Mouse (Mus musculus) MEL (cell line): Measurements from ENCODE around the gene Ascl2. TPM values are rescaled to one million over a fixed set of nuclear protein-coding genes. Genes with fewer than 3 reads are reported as not detected.
A peak's percentile ranks its signal among the peaks of the same experiment; 100 is the strongest.

Experiments
- DNase-seq: peaks from one replicate; pipeline ENCODE4 v3.0.0; 2011; ENCODE audit warnings: low read depth, low spot score
- H3K27ac ChIP-seq: 2 replicates; pipeline ENCODE4 v1.5.1; 2012; ENCODE audit warnings: low read depth, mild to moderate bottlenecking, control low read depth, low read length, moderate library complexity; ENCODE audit not compliant: control insufficient read depth
- H3K27me3 ChIP-seq, 2 experiments: fragments of 150-350 bp in 1 of 2; sonication (generic) in 1 of 2; 2 replicates each; pipeline ENCODE4 v1.6.1; 2012; ENCODE audit warnings: low read length in 2 of 2, mild to moderate bottlenecking in 2 of 2, improper control_type of control experiment in 1 of 2, moderate library complexity in 1 of 2; ENCODE audit not compliant: insufficient read depth in 2 of 2, control insufficient read depth in 1 of 2
- H3K36me3 ChIP-seq, 2 experiments: 2 replicates each; pipeline ENCODE4 v1.6.1; 2012 to 2014; ENCODE audit warnings: low read length in 2 of 2, improper control_type of control experiment in 1 of 2, inconsistent platforms in 1 of 2, mild to moderate bottlenecking in 1 of 2; ENCODE audit not compliant: insufficient read depth in 2 of 2, control insufficient read depth in 1 of 2
- H3K4me1 ChIP-seq, 2 experiments: fragments of 150-350 bp in 1 of 2; sonication (generic) in 1 of 2; 2 replicates each; pipeline ENCODE4 v1.6.1; 2012; ENCODE audit warnings: low read length in 2 of 2, improper control_type of control experiment in 1 of 2, mild to moderate bottlenecking in 1 of 2; ENCODE audit not compliant: insufficient read depth in 2 of 2, control insufficient read depth in 1 of 2
- H3K4me3 ChIP-seq, 2 experiments: fragments of 150-350 bp in 1 of 2; sonication (generic) in 1 of 2; 2 replicates each; pipeline ENCODE4 v1.5.1; 2012; ENCODE audit warnings: low read depth in 2 of 2, low read length in 2 of 2, mild to moderate bottlenecking in 2 of 2, moderate library complexity in 2 of 2, control low read depth in 1 of 2, improper control_type of control experiment in 1 of 2; ENCODE audit not compliant: control insufficient read depth in 1 of 2, insufficient read depth in 1 of 2
- H3K79me2 ChIP-seq: 2 replicates; pipeline ENCODE4 v1.6.1; 2012; ENCODE audit warnings: mild to moderate bottlenecking, low read length, moderate library complexity; ENCODE audit not compliant: control insufficient read depth, poor library complexity, insufficient read depth
- H3K9ac ChIP-seq: 2 replicates; pipeline ENCODE4 v1.6.1; 2012; ENCODE audit warnings: low read depth, mild to moderate bottlenecking, control low read depth, low read length, moderate library complexity; ENCODE audit not compliant: control insufficient read depth, poor library complexity, severe bottlenecking
- H3K9me3 ChIP-seq: fragments of 150-350 bp; sonication (generic); replicated peaks from 2 replicates; pipeline ENCODE4 v1.6.1; 2012; ENCODE audit warnings: mild to moderate bottlenecking, low read length, improper control_type of control experiment, moderate library complexity; ENCODE audit not compliant: insufficient read depth
- BHLHE40 ChIP-seq: IDR thresholded peaks from 2 replicates; pipeline ENCODE4 v1.6.1; 2012; ENCODE audit warnings: low read depth, mild to moderate bottlenecking, inconsistent platforms, low read length, improper control_type of control experiment, borderline replicate concordance
- CTCF ChIP-seq, 3 experiments: IDR thresholded peaks in 2 of 3; conservative IDR thresholded peaks in 1 of 3; 2 replicates each; pipeline ENCODE4 v1.5.1; 2011 to 2012; ENCODE audit warnings: low read length in 3 of 3, low read depth in 2 of 3, mild to moderate bottlenecking in 2 of 3, improper control_type of control experiment in 1 of 3, inconsistent platforms in 1 of 3, mixed read lengths in 1 of 3, moderate library complexity in 1 of 3; ENCODE audit not compliant: control insufficient read depth in 1 of 3, insufficient read depth in 1 of 3, poor library complexity in 1 of 3, severe bottlenecking in 1 of 3
- EP300 ChIP-seq, 2 experiments: IDR thresholded peaks; 2 replicates each; pipeline ENCODE4 v1.6.1; 2011; ENCODE audit warnings: improper control_type of control experiment in 2 of 2, low read length in 2 of 2, low read depth in 1 of 2, mild to moderate bottlenecking in 1 of 2
- ETS1 ChIP-seq: IDR thresholded peaks from 2 replicates; pipeline ENCODE4 v1.6.1; 2012; ENCODE audit warnings: low read depth, mild to moderate bottlenecking, inconsistent platforms, low read length, improper control_type of control experiment, moderate library complexity
- GABPA ChIP-seq: IDR thresholded peaks from 2 replicates; pipeline ENCODE4 v1.6.1; 2012; ENCODE audit warnings: low read depth, mild to moderate bottlenecking, inconsistent platforms, low read length, improper control_type of control experiment, moderate library complexity
- GATA1 ChIP-seq: IDR thresholded peaks from 2 replicates; pipeline ENCODE4 v1.6.1; 2011; ENCODE audit warnings: low read depth, low read length, improper control_type of control experiment
- HCFC1 ChIP-seq: IDR thresholded peaks from 2 replicates; pipeline ENCODE4 v1.6.1; 2012; ENCODE audit warnings: low read depth, mild to moderate bottlenecking, inconsistent platforms, low read length, improper control_type of control experiment, moderate library complexity
- JUND ChIP-seq: IDR thresholded peaks from 2 replicates; pipeline ENCODE4 v1.6.1; 2011; ENCODE audit warnings: low read depth, mild to moderate bottlenecking, improper control_type of control experiment, low read length
- MAX ChIP-seq: IDR thresholded peaks from 2 replicates; pipeline ENCODE4 v1.6.1; 2011; ENCODE audit warnings: low read length, improper control_type of control experiment
- MAZ ChIP-seq: IDR thresholded peaks from 2 replicates; pipeline ENCODE4 v1.6.1; 2012; ENCODE audit warnings: low read depth, mild to moderate bottlenecking, inconsistent platforms, low read length, improper control_type of control experiment
- MEF2A ChIP-seq: IDR thresholded peaks from 2 replicates; pipeline ENCODE4 v1.6.1; 2014; ENCODE audit warnings: low read depth, mild to moderate bottlenecking, inconsistent platforms, low read length, improper control_type of control experiment; ENCODE audit not compliant: poor library complexity, insufficient replicate concordance, severe bottlenecking; ENCODE audit errors: extremely low read depth
- MXI1 ChIP-seq: IDR thresholded peaks from 2 replicates; pipeline ENCODE4 v1.6.1; 2011; ENCODE audit warnings: mild to moderate bottlenecking, low read depth, low read length, improper control_type of control experiment
- MYC ChIP-seq: IDR thresholded peaks from 2 replicates; pipeline ENCODE4 v1.6.1; 2011; ENCODE audit warnings: low read depth, mild to moderate bottlenecking, low read length, improper control_type of control experiment, moderate library complexity
- NRF1 ChIP-seq: IDR thresholded peaks from 2 replicates; pipeline ENCODE4 v1.6.1; 2014; ENCODE audit warnings: low read depth, mild to moderate bottlenecking, inconsistent platforms, low read length, improper control_type of control experiment, moderate library complexity; ENCODE audit not compliant: poor library complexity, insufficient read depth, severe bottlenecking
- POLR2A ChIP-seq, 2 experiments: IDR thresholded peaks; 2 replicates each; pipeline ENCODE4 v1.6.1; 2011 to 2012; ENCODE audit warnings: low read length in 2 of 2, mild to moderate bottlenecking in 2 of 2, control low read depth in 1 of 2, improper control_type of control experiment in 1 of 2, low read depth in 1 of 2, moderate library complexity in 1 of 2; ENCODE audit not compliant: control insufficient read depth in 1 of 2, insufficient read depth in 1 of 2, poor library complexity in 1 of 2
- POLR2AphosphoS2 ChIP-seq: IDR thresholded peaks from 2 replicates; pipeline ENCODE4 v1.6.1; 2011; ENCODE audit warnings: low read length, improper control_type of control experiment
- POLR2AphosphoS5 ChIP-seq: IDR thresholded peaks from 2 replicates; pipeline ENCODE4 v1.6.1; 2012; ENCODE audit warnings: low read depth, borderline replicate concordance, mild to moderate bottlenecking, inconsistent platforms, low read length, moderate library complexity, mixed read lengths
- RAD21 ChIP-seq: IDR thresholded peaks from 2 replicates; pipeline ENCODE4 v1.6.1; 2011; ENCODE audit warnings: mild to moderate bottlenecking, low read depth, low read length, improper control_type of control experiment
- SIN3A ChIP-seq: IDR thresholded peaks from 2 replicates; pipeline ENCODE4 v1.6.1; 2012; ENCODE audit warnings: low read length, improper control_type of control experiment, inconsistent platforms
- SMC3 ChIP-seq: IDR thresholded peaks from 2 replicates; pipeline ENCODE4 v1.6.1; 2011; ENCODE audit warnings: low read depth, low read length, improper control_type of control experiment
- TBP ChIP-seq: IDR thresholded peaks from 2 replicates; pipeline ENCODE4 v1.8.0; 2011; ENCODE audit warnings: low read depth, low read length, improper control_type of control experiment
- TCF12 ChIP-seq: IDR thresholded peaks from 2 replicates; pipeline ENCODE4 v1.6.1; 2014; ENCODE audit warnings: low read depth, mild to moderate bottlenecking, inconsistent platforms, low read length, improper control_type of control experiment, moderate library complexity
- USF1 ChIP-seq: IDR thresholded peaks from 2 replicates; pipeline ENCODE4 v1.6.1; 2014; ENCODE audit warnings: low read depth, mild to moderate bottlenecking, inconsistent platforms, low read length, improper control_type of control experiment, moderate library complexity
- ZC3H11A ChIP-seq: IDR thresholded peaks from 2 replicates; pipeline ENCODE4 v1.6.1; 2012; ENCODE audit warnings: low read depth, mild to moderate bottlenecking, inconsistent platforms, low read length, improper control_type of control experiment
- ZMIZ1 ChIP-seq: IDR thresholded peaks from 2 replicates; pipeline ENCODE4 v1.6.1; 2012; ENCODE audit warnings: low read depth, mild to moderate bottlenecking, inconsistent platforms, low read length, improper control_type of control experiment, moderate library complexity
- polyA plus RNA-seq, 2 experiments: library from polyadenylated mRNA; stranded (reverse) in 1 of 2; unstranded in 1 of 2; fragments of >175 nt in 1 of 2; fragments of >200 nt in 1 of 2; gene quantifications; 2 replicates each; pipeline versions ENCODE4 v1.2.1 to v1.2.4; 2012; ENCODE audit warnings: low replicate concordance in 2 of 2, low read depth in 1 of 2; ENCODE audit not compliant: insufficient read length in 2 of 2, insufficient read depth in 1 of 2, missing spikeins in 1 of 2
- total RNA-seq: library from RNA; depleted of rRNA; stranded (reverse); fragments of 300-350 nt; gene quantifications from 2 replicates; pipeline ENCODE4 v1.2.3, GENCODE M21; 2012

Ascl2 gene
- total and polyA plus RNA-seq, 3 experiments: not detected

- H3K27ac ChIP-seq: peak overlapping the region; percentile 100
- peaks cover 3 to 38% of the 10 kb centered on the region in 2 experiments for H3K36me3 ChIP-seq
- peaks cover 7 to 56% of the 10 kb centered on the region in 2 experiments for H3K4me1 ChIP-seq
- peaks cover 35% of the 10 kb centered on the region for H3K79me2 ChIP-seq
- no peaks in the 10 kb centered on the region for H3K27me3 ChIP-seq
- H3K4me3 ChIP-seq: peak overlapping the region; percentile 41 to 77
- peak overlapping the region; percentile 88 for H3K9ac ChIP-seq
- no peaks in the 10 kb centered on the region for H3K9me3 ChIP-seq
- TF ChIP-seq POLR2AphosphoS5 (no peak), MXI1 (peak; percentile 15; the same call in 1 of the 2 replicates), ETS1 (0 out of 2 replicates have a peak, but pooled peaks have one; percentile 32), SIN3A (0 out of 2 replicates have a peak, but pooled peaks have one; percentile 1), POLR2AphosphoS2 (peak; percentile 10; the same call in 1 of the 2 replicates), MEF2A (no peak)
- peak; percentile 40 for DNase-seq
Observed at GRCm38 (mm10) chr7:143008370-143008926, 39.4 kb upstream of the Ascl2 start.

GRCm38 (mm10) chr7:143007599-143008369 is 38.7 kb upstream of the Ascl2 start:
- Histone ChIP-seq H3K27me3 (no peaks in the 10 kb centered on the region), H3K4me3 (peak overlapping the region; percentile 71 to 77), H3K79me2 (peaks cover 35% of the 10 kb centered on the region), H3K27ac (peak overlapping the region; percentile 100), H3K36me3 (peaks cover 3 to 44% of the 10 kb centered on the region in 2 experiments), H3K4me1 (peaks cover 10 to 61% of the 10 kb centered on the region in 2 experiments), H3K9me3 (no peaks in the 10 kb centered on the region), H3K9ac (peak overlapping the region; percentile 88)
- TF ChIP-seq POLR2A (IDR thresholded peaks at IDR 0.05; ENCODE audit: control insufficient read depth in 1 of 2, insufficient read depth in 1 of 2, low read depth in 1 of 2, low read length in 2 of 2, poor library complexity in 1 of 2) (peak in 1 of 2 experiments; percentile 33; a peak in 1 of 4 replicates), HCFC1 (peak; percentile 62), USF1 (no peak), EP300 (IDR thresholded peaks at IDR 0.05; ENCODE audit: low read depth in 1 of 2, low read length in 2 of 2) (peak in 1 of 2 experiments; percentile 35; a peak in 2 of 4 replicates), ZMIZ1 (no peak), ETS1 (0 out of 2 replicates have a peak, but pooled peaks have one; percentile 36), TBP (peak; percentile 40), SIN3A (peak; percentile 55), CTCF (IDR thresholded peaks at IDR 0.05 in 2 of 3, conservative IDR thresholded peaks at IDR 0.05 in 1 of 3; ENCODE audit: control insufficient read depth in 1 of 3, insufficient read depth in 1 of 3, low read depth in 2 of 3, low read length in 3 of 3, poor library complexity in 1 of 3, severe bottlenecking in 1 of 3) (peak; percentile 83 to 89 (median 86)), ZC3H11A (peak; percentile 85), TCF12 (peak; percentile 27; the same call in 1 of the 2 replicates), BHLHE40 (0 out of 2 replicates have a peak, but pooled peaks have one; percentile 16), GABPA (no peak), POLR2AphosphoS2 (peak; percentile 51; the same call in 1 of the 2 replicates), MYC (peak; percentile 93), JUND (no peak), MAX (peak; percentile 86), MEF2A (no peak), MXI1 (peak; percentile 73), RAD21 (peak; percentile 64), MAZ (peak; percentile 68; the same call in 1 of the 2 replicates), SMC3 (peak; percentile 76), GATA1 (no peak), NRF1 (peak; percentile 48; the same call in 1 of the 2 replicates)
- peak; percentile 94 for DNase-seq
